Mouse (Mus musculus): ENCODE data around the gene Neurod1.

- TF ChIP-seq POLR2A (IDR thresholded peaks at IDR 0.05; ENCODE audit: insufficient read depth, low read length) (no peak), CTCF (IDR thresholded peaks at IDR 0.05; ENCODE audit: low read depth, low read length) (no peak)
Measured at GRCm38 (mm10) chr2:79429650-79430049, 26.9 kb downstream of the Neurod1 start.

Measured in ES-Bruce4 (cell line).